Mouse (Mus musculus) neural tube, embryonic 12.5 days (tissue): ENCODE data around the gene Cdk8. TPM values are rescaled to one million over a fixed set of nuclear protein-coding genes. Genes with fewer than 3 reads are reported as not detected.

ENCODE experiments used
- ATAC-seq: fragments of 200-750 bp; cut with Nextera tagmentation; 2 replicates; pipeline ENCODE4 v1.8.0; 2017; ENCODE audit warnings: low read depth, mild to moderate bottlenecking, moderate TSS enrichment, moderate library complexity; ENCODE audit not compliant: low FRiP score
- H3K27ac ChIP-seq: fragments of 300-500 bp; sonication (generic); 2 replicates; pipeline ENCODE4 v1.5.1; 2016
- H3K27me3 ChIP-seq: fragments of 300-500 bp; sonication (generic); replicated peaks from 2 replicates; pipeline ENCODE4 v1.6.1; 2016; ENCODE audit warnings: mild to moderate bottlenecking
- H3K36me3 ChIP-seq: fragments of 300-500 bp; sonication (generic); 2 replicates; pipeline ENCODE4 v1.6.1; 2016; ENCODE audit warnings: mild to moderate bottlenecking
- H3K4me1 ChIP-seq: fragments of 300-500 bp; sonication (generic); 2 replicates; pipeline ENCODE4 v1.6.1; 2016
- H3K4me2 ChIP-seq: fragments of 300-500 bp; sonication (generic); replicated peaks from 2 replicates; pipeline ENCODE4 v1.6.1; 2016; ENCODE audit warnings: mild to moderate bottlenecking
- H3K4me3 ChIP-seq: fragments of 300-500 bp; sonication (generic); 2 replicates; pipeline ENCODE4 v1.5.1; 2016
- H3K9ac ChIP-seq: fragments of 300-500 bp; sonication (generic); 2 replicates; pipeline ENCODE4 v1.6.1; 2016; ENCODE audit warnings: mild to moderate bottlenecking
- H3K9me3 ChIP-seq: fragments of 300-500 bp; sonication (generic); 2 replicates; pipeline ENCODE4 v1.6.1; 2016; ENCODE audit warnings: mild to moderate bottlenecking
- WGBS: fragments of 180-500 bp; shearing (Covaris S2); methylation state at CpG from one replicate; pipeline ENCODE4 v1.1.7; 2016; 5-methylcytosine and 5-hydroxymethylcytosine counted together
- polyA plus RNA-seq: library from polyadenylated mRNA; unstranded; fragments of >200 nt; fragmentation: Nextera tagmentation; extraction: Ambion mirVana; gene quantifications from 2 replicates; pipeline ENCODE4 v1.2.1, GENCODE M21; 2016

The Cdk8 gene
- polyA plus RNA-seq, 1 experiment from 2014 or later: 31.8 TPM

GRCm38 (mm10) chr5:146340037-146340436 lies 109.0 kb downstream of the Cdk8 start:
- no peaks in the 10 kb centered on the region for H3K27me3 ChIP-seq
- no peak overlapping the region for H3K4me3 ChIP-seq
- ATAC-seq: no peak
- no peaks in the 10 kb centered on the region for H3K9me3 ChIP-seq
- H3K27ac ChIP-seq: no peak overlapping the region
- no peaks in the 10 kb centered on the region for H3K4me1 ChIP-seq
- no peaks in the 10 kb centered on the region for H3K36me3 ChIP-seq
- WGBS: 84% methylated on average over 4 of the region's 4 CpGs
- no peak overlapping the region for H3K9ac ChIP-seq
- H3K4me2 ChIP-seq: no peak overlapping the region

- Histone ChIP-seq H3K4me3 (no peak overlapping the region), H3K9ac (no peak overlapping the region), H3K9me3 (no peaks in the 10 kb centered on the region), H3K4me2 (no peak overlapping the region), H3K36me3 (no peaks in the 10 kb centered on the region), H3K27ac (no peak overlapping the region), H3K4me1 (no peaks in the 10 kb centered on the region), H3K27me3 (no peaks in the 10 kb centered on the region)
- ATAC-seq: no peak
- 93% methylated on average over 12 of the region's 12 CpGs for WGBS
Measured at GRCm38 (mm10) chr5:146344911-146345686, 114.1 kb downstream of the Cdk8 start.

- ATAC-seq: no peak
- no peak overlapping the region for H3K9ac ChIP-seq
- H3K9me3 ChIP-seq: no peaks in the 10 kb centered on the region
- H3K27me3 ChIP-seq: no peaks in the 10 kb centered on the region
- H3K4me1 ChIP-seq: no peaks in the 10 kb centered on the region
- H3K27ac ChIP-seq: no peak overlapping the region
- no peak overlapping the region for H3K4me3 ChIP-seq
- no peak overlapping the region for H3K4me2 ChIP-seq
- 83% methylated on average over 6 of the region's 6 CpGs for WGBS
- H3K36me3 ChIP-seq: no peaks in the 10 kb centered on the region
Measured at GRCm38 (mm10) chr5:146347081-146347480, 116.1 kb downstream of the Cdk8 start.

GRCm38 (mm10) chr5:146349183-146349582 lies 118.2 kb downstream of the Cdk8 start:
- Histone ChIP-seq H3K4me3 (no peak overlapping the region), H3K4me2 (no peak overlapping the region), H3K9me3 (no peaks in the 10 kb centered on the region), H3K27ac (no peak overlapping the region), H3K27me3 (no peaks in the 10 kb centered on the region), H3K36me3 (no peaks in the 10 kb centered on the region), H3K9ac (no peak overlapping the region), H3K4me1 (no peaks in the 10 kb centered on the region)
- ATAC-seq: no peak
- 81% methylated on average over 3 of the region's 3 CpGs for WGBS

- H3K27ac ChIP-seq: no peak overlapping the region
- no peaks in the 10 kb centered on the region for H3K27me3 ChIP-seq
- 76% methylated on average over 11 of the region's 11 CpGs for WGBS
- H3K36me3 ChIP-seq: no peaks in the 10 kb centered on the region
- H3K4me1 ChIP-seq: no peaks in the 10 kb centered on the region
- H3K4me2 ChIP-seq: no peak overlapping the region
- ATAC-seq: no peak
- H3K9ac ChIP-seq: no peak overlapping the region
- no peaks in the 10 kb centered on the region for H3K9me3 ChIP-seq
- no peak overlapping the region for H3K4me3 ChIP-seq
Measured at GRCm38 (mm10) chr5:146350784-146351183, 119.8 kb downstream of the Cdk8 start.

- H3K4me1 ChIP-seq: no peaks in the 10 kb centered on the region
- ATAC-seq: no peak
- no peaks in the 10 kb centered on the region for H3K36me3 ChIP-seq
- H3K27me3 ChIP-seq: no peaks in the 10 kb centered on the region
- no peak overlapping the region for H3K4me2 ChIP-seq
- WGBS: 91% methylated on average over 7 of the region's 7 CpGs
- no peak overlapping the region for H3K9ac ChIP-seq
- no peaks in the 10 kb centered on the region for H3K9me3 ChIP-seq
- no peak overlapping the region for H3K4me3 ChIP-seq
- H3K27ac ChIP-seq: no peak overlapping the region
Measured at GRCm38 (mm10) chr5:146352006-146352405, 121.0 kb downstream of the Cdk8 start.

Other genes with a start within 250 kb of the Cdk8 start
- gene Cyp3a25, start 221.6 kb upstream of the Cdk8 start, polyA plus RNA-seq: not detected in 2 replicates
- gene Cyp3a59, start 152.0 kb upstream of the Cdk8 start, polyA plus RNA-seq: not detected in 2 replicates
- gene Gm5565, start 70.7 kb upstream of the Cdk8 start, polyA plus RNA-seq: not detected in 2 replicates
- gene Gm6309, start 60.5 kb upstream of the Cdk8 start, polyA plus RNA-seq: not detected in 2 replicates
- gene 1700001J03Rik, start 45.9 kb upstream of the Cdk8 start, polyA plus RNA-seq: not detected in 2 replicates
- gene Rnf6, start 9.7 kb upstream of the Cdk8 start, polyA plus RNA-seq: 26.5 and 26.6 TPM in 2 replicates
- 10.9 and 12.0 TPM in 2 replicates for gene Wasf3, start 153.8 kb downstream of the Cdk8 start, polyA plus RNA-seq